Mouse (Mus musculus) R1 (cell line): ENCODE measurements at regions not wholly inside any gene's neighbourhood (a gene's known extent, or its start where the extent isn't known, plus 50 kb on each side); places are given as distances from the start of the nearest gene placed in this dataset.

Experiments used
- DNase-seq: peaks from one replicate; pipeline ENCODE4 v3.0.0-alpha.2; 2018; ENCODE audit warnings: low read depth, low spot score

GRCm38 (mm10) chr3:137563541-137564080 lies 57.8 kb upstream of the Ddit4l start:
- DNase-seq: no peak

GRCm38 (mm10) chr3:137564282-137564681 lies 57.1 kb upstream of the Ddit4l start:
- no peak for DNase-seq

GRCm38 (mm10) chr3:137568580-137569313 lies 52.7 kb upstream of the Ddit4l start:
- no peak for DNase-seq
